Mouse (Mus musculus) layer of hippocampus, adult 8-10 months (tissue): ENCODE measurements around the gene Cxcl9. TPM values are rescaled to one million over a fixed set of nuclear protein-coding genes. Genes with fewer than 3 reads are reported as not detected.

ENCODE experiments used
- DNase-seq, 2 experiments: peaks; one replicate each; pipeline ENCODE4 v3.0.0; 2022; ENCODE audit warnings: low spot score in 2 of 2
- total RNA-seq, 4 experiments: library from RNA; stranded (reverse); gene quantifications; 2 replicates each; pipeline ENCODE4 v1.2.4; 2022

Gene Cxcl9
- total RNA-seq, 4 experiments from 2014 or later: 0.25 to 1.3 TPM; not detected in 2

- DNase-seq: no peak
Measured at GRCm38 (mm10) chr5:92340606-92341005, 12.7 kb upstream of the Cxcl9 start.

- DNase-seq: no peak
Measured at GRCm38 (mm10) chr5:92336743-92337142, 8.9 kb upstream of the Cxcl9 start.

- no peak for DNase-seq
Measured at GRCm38 (mm10) chr5:92332359-92332840, 4.5 kb upstream of the Cxcl9 start.

GRCm38 (mm10) chr5:92331635-92332338 lies 3.9 kb upstream of the Cxcl9 start, which contains the start of gene Art3:
Gene Art3 (plus strand): TSS chr5:92331827.
- no peak for DNase-seq

- DNase-seq: no peak
Measured at GRCm38 (mm10) chr5:92331122-92331521, 3.2 kb upstream of the Cxcl9 start.

GRCm38 (mm10) chr5:92327367-92327766 lies 512 bp downstream of the Cxcl9 start:
- no peak for DNase-seq

GRCm38 (mm10) chr5:92323264-92323663 lies 4.6 kb downstream of the Cxcl9 start:
- no peak for DNase-seq

- no peak for DNase-seq
Measured at GRCm38 (mm10) chr5:92322612-92323011, 5.3 kb downstream of the Cxcl9 start.

GRCm38 (mm10) chr5:92321631-92322400 lies 6.1 kb downstream of the Cxcl9 start:
- DNase-seq: no peak

GRCm38 (mm10) chr5:92318596-92318995 lies 9.3 kb downstream of the Cxcl9 start:
- DNase-seq: no peak

GRCm38 (mm10) chr5:92318119-92318518 lies 9.8 kb downstream of the Cxcl9 start:
- no peak for DNase-seq

GRCm38 (mm10) chr5:92313776-92314175 lies 14.1 kb downstream of the Cxcl9 start:
- no peak for DNase-seq

- DNase-seq: peak; percentile 73 to 93
Measured at GRCm38 (mm10) chr5:92312046-92312715, 15.7 kb downstream of the Cxcl9 start.

- DNase-seq: peak; percentile 93 to 96
Measured at GRCm38 (mm10) chr5:92309681-92310511, 18.0 kb downstream of the Cxcl9 start, which contains the start of gene Sdad1. Gene Sdad1 (minus strand): TSS chr5:92310479.

- DNase-seq: no peak
Measured at GRCm38 (mm10) chr5:92304291-92304690, 23.6 kb downstream of the Cxcl9 start.

GRCm38 (mm10) chr5:92302149-92302840 lies 25.6 kb downstream of the Cxcl9 start:
- no peak for DNase-seq

GRCm38 (mm10) chr5:92294525-92294924 lies 33.4 kb downstream of the Cxcl9 start:
- no peak for DNase-seq

- no peak for DNase-seq
Measured at GRCm38 (mm10) chr5:92291652-92292414, 36.0 kb downstream of the Cxcl9 start.

- DNase-seq: no peak
Measured at GRCm38 (mm10) chr5:92287840-92288239, 40.0 kb downstream of the Cxcl9 start.

- no peak for DNase-seq
Measured at GRCm38 (mm10) chr5:92283107-92283506, 44.8 kb downstream of the Cxcl9 start.
